Mouse (Mus musculus): ENCODE data around the gene Ldhd.

- 0 out of 2 replicates have a peak, but pooled peaks have one; percentile 10 for TF ChIP-seq SMC3 (IDR thresholded peaks at IDR 0.05; ENCODE audit: low read depth, low read length)
- no peak for TF ChIP-seq CTCF (IDR thresholded peaks at IDR 0.05 in 2 of 3, conservative IDR thresholded peaks at IDR 0.05 in 1 of 3; ENCODE audit: control insufficient read depth in 1 of 3, insufficient read depth in 1 of 3, low read depth in 2 of 3, low read length in 3 of 3, poor library complexity in 1 of 3, severe bottlenecking in 1 of 3)
Observed at GRCm38 (mm10) chr8:111622553-111622952, 7.6 kb downstream of the Ldhd start.

All from MEL (cell line).